Mouse (Mus musculus) colon, adult 2 months (tissue): ENCODE results near the gene Mmp10. TPM values are rescaled to one million over a fixed set of nuclear protein-coding genes. Genes with fewer than 3 reads are reported as not detected.

Experiments used
- polyA plus RNA-seq: library from polyadenylated mRNA; depleted of rRNA; stranded (reverse); fragments of >200 nt; gene quantifications from 2 replicates; pipeline ENCODE4 v1.2.3, GENCODE M21; 2012; rRNA removed

Gene Mmp10
- polyA plus RNA-seq, result 0.38 and 0.52 TPM in 2 replicates

GRCm38 (mm10) chr9:7502051-7502450, at the start of gene Mmp10:
Mmp10 (plus strand) TSS chr9:7502352.

GRCm38 (mm10) chr9:7558221-7559017, 56.3 kb downstream of the Mmp10 start, which contains the start of gene Mmp8:
Mmp8 (plus strand) TSS chr9:7558456.

Other genes starting within 250 kb of the Mmp10 start
- 0.47 and 0.51 TPM in 2 replicates for gene Mmp13, start 229.8 kb upstream of the Mmp10 start, polyA plus RNA-seq
- 0.34 and 0.44 TPM in 2 replicates for gene Mmp12, start 158.0 kb upstream of the Mmp10 start, polyA plus RNA-seq
- not detected in 2 replicates for gene Mmp1b, start 114.3 kb upstream of the Mmp10 start, polyA plus RNA-seq
- 0.60 and 0.68 TPM in 2 replicates for gene Mmp3, start 56.5 kb upstream of the Mmp10 start, polyA plus RNA-seq
- gene Mmp8, start 56.1 kb downstream of the Mmp10 start, polyA plus RNA-seq, result not detected in 2 replicates
- gene Mmp27, start 69.0 kb downstream of the Mmp10 start, polyA plus RNA-seq, result not detected in 2 replicates
- gene Mmp20, start 125.9 kb downstream of the Mmp10 start, polyA plus RNA-seq, result not detected in 2 replicates
- 0.45 and 0.57 TPM in 2 replicates for gene Mmp7, start 189.7 kb downstream of the Mmp10 start, polyA plus RNA-seq